Mouse (Mus musculus): ENCODE data around the gene Ciz1. TPM values are rescaled to one million over a fixed set of nuclear protein-coding genes. Genes with fewer than 3 reads are reported as not detected.

Ciz1 gene
- polyA plus RNA-seq (2016; fragmentation: Nextera tagmentation; extraction: Ambion mirVana): 24.8 and 27.1 TPM in 2 replicates

DNA sequence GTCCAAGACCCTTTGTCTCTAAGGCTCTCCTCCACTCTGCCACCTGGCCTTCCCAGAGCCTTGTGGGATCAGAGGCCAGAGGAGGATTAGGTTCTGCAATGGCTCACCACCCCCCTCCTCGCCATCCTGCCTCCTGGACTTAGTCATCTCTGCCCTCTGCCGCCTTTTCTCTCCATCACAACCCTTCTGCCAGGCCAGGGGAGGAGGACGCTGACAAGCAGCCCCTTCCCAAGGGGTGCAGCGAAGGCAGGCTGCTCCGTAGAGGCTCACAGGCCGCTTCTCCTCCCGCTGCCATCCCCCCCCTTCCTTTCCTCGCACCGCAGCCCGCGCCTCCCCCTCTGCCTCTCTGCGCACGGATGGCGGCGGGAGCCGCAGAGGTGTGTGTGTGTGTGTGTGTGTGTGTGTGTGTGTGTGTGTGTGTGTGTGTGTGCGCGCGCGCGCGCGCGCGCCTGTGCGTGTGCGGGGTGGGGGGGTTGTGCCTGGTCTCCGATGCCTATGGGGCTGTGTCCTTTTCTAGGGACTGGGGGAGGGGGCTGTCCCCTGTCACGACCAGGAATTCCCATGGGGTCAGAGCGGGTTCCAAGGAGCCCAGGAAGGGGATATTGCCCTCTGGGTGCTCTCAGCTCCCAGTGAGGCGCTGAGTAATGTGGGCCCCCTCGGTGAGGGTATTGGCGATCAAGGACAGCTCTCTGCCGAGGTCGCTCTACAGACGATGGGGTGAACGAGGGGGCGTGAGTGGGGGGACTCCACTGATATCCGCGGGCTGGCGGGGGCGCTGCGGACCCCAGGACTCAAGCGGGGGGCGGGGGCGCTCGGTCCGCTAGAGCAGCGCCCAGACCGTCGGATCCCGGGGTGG, at the start of gene Ciz1:
Ciz1 (plus strand) TSS at position 177 of the 856 bp plus-strand sequence.
- Histone ChIP-seq H3K4me2 (peak within 1 kb of the TSS; percentile 87), H3K4me1 (peaks cover 26% of the 10 kb centered on the region), H3K27ac (no peak within 1 kb of the TSS), H3K9me3 (replicated peaks) (no peaks in the 10 kb centered on the region), H3K27me3 (replicated peaks) (peaks cover 57% of the 10 kb centered on the region), H3K9ac (peak within 1 kb of the TSS; percentile 62), H3K36me3 (no peaks in the 10 kb centered on the region), H3K4me3 (peak within 1 kb of the TSS; percentile 56)
- no peak for ATAC-seq
- WGBS (ENCODE audit: insufficient replicate concordance): under 1% methylated on average over 50 of the region's 52 CpGs

DNA sequence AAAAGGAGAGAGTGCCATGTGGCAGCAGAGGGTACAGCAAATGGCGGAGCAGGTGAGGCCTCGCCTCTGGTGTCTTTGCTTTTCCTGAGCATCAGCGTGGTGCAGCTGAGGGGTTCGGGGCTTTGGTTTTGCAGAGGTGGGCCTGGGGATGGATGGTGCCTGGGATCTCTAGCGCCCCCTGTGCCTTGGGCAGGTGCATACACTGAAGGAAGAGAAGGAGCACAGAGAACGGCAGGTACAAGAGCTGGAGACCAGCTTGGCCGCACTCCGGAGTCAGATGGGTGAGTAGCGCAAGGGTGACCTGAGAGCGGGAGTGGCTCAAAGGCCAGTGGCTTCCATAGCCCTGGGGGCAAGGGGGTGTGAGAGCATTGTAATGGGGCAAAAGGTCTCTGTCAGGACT, 49.2 kb upstream of the Ciz1 start:
- Histone ChIP-seq H3K4me3 (no peak overlapping the region), H3K4me1 (no peaks in the 10 kb centered on the region), H3K36me3 (peaks cover 99% of the 10 kb centered on the region), H3K27me3 (replicated peaks) (no peaks in the 10 kb centered on the region), H3K9me3 (replicated peaks) (no peaks in the 10 kb centered on the region), H3K9ac (no peak overlapping the region), H3K4me2 (no peak overlapping the region), H3K27ac (no peak overlapping the region)
- no peak for ATAC-seq
- WGBS (ENCODE audit: insufficient replicate concordance): 82% methylated on average over 10 of the region's 10 CpGs

DNA sequence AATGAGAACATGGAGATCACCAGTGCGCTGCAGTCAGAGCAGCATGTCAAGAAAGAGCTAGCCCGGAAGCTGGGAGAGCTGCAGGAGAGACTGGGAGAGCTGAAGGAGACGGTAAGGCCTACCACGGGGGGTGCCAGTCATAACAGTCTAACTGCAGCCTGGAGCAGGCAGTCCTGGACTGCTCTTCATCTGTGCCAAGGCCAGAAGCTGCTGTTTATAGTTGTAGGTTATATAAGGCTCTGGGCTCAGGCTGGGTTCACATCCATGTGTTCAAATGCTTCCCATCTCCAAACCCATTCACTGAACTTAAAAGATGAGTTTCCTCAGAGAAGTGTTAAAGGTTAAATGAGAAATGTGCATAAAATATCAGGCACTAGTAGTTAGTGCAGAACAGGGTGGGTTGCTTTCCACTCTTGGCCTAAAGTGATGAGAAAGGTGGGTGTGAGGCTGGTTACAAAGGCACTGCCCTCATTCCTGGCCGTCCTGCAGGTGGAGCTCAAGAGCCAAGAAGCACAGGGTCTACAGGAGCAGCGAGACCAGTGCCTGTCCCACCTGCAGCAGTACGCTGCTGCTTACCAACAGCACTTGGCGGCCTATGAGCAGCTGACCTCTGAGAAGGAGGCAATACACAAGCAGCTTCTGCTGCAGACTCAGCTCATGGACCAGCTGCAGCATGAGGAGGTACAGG, 47.8 kb upstream of the Ciz1 start:
- no peaks in the 10 kb centered on the region for H3K27me3 ChIP-seq (replicated peaks)
- no peaks in the 10 kb centered on the region for H3K4me1 ChIP-seq
- no peak overlapping the region for H3K4me2 ChIP-seq
- ATAC-seq: no peak
- no peaks in the 10 kb centered on the region for H3K9me3 ChIP-seq (replicated peaks)
- 60% methylated on average over 8 of the region's 8 CpGs for WGBS (ENCODE audit: insufficient replicate concordance)
- H3K36me3 ChIP-seq: peaks cover 89% of the 10 kb centered on the region
- H3K4me3 ChIP-seq: no peak overlapping the region
- H3K9ac ChIP-seq: no peak overlapping the region
- H3K27ac ChIP-seq: no peak overlapping the region

DNA sequence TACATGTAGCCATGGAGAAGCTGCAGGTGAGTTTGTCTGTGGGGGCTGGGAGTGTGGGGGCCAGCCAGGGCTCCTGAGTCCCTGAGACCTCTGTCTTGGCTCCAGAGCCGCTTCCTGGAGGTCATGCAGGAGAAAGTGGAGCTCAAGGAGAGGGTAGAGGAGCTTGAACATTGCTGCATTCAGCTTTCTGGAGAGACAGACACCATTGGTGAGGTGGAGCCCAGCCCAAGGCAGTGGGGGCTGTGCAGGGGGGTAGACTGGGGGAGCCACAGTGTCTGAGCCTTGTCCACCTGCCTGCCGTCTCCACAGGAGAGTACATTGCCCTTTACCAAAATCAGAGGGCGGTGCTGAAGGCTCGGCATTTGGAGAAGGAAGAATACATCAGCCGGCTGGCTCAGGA, 46.5 kb upstream of the Ciz1 start:
- Histone ChIP-seq H3K4me2 (no peak overlapping the region), H3K4me3 (no peak overlapping the region), H3K27me3 (replicated peaks) (peaks cover 11% of the 10 kb centered on the region), H3K4me1 (no peaks in the 10 kb centered on the region), H3K36me3 (peaks cover 76% of the 10 kb centered on the region), H3K9ac (no peak overlapping the region), H3K9me3 (replicated peaks) (no peaks in the 10 kb centered on the region), H3K27ac (no peak overlapping the region)
- no peak for ATAC-seq
- 84% methylated on average over 5 of the region's 5 CpGs for WGBS (ENCODE audit: insufficient replicate concordance)

DNA sequence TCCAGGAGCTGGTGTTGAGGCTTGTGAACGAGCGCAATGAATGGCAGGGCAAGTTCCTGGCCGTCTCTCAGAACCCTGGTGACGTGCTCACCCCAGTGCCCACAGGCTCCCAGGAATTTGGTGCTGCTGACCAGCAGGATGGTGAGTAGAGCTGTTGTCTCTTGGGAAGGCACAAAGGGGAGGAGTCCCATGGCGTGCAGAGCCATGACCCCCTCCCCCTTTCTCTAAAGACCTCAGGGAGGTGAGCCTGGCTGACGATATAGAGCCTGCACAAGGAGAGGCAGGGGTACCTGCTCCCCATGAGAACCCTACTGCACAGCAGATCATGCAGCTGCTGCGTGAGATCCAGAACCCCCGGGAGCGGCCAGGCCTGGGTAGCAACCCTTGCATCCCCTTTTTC, 46.0 kb upstream of the Ciz1 start:
- H3K27ac ChIP-seq: no peak overlapping the region
- peaks cover 71% of the 10 kb centered on the region for H3K36me3 ChIP-seq
- no peaks in the 10 kb centered on the region for H3K9me3 ChIP-seq (replicated peaks)
- H3K27me3 ChIP-seq (replicated peaks): peaks cover 16% of the 10 kb centered on the region
- WGBS (ENCODE audit: insufficient replicate concordance): 83% methylated on average over 9 of the region's 9 CpGs
- ATAC-seq: no peak
- H3K4me3 ChIP-seq: no peak overlapping the region
- H3K9ac ChIP-seq: no peak overlapping the region
- H3K4me1 ChIP-seq: 0 out of 2 replicates have a peak, but pooled peaks cover 2% of the 10 kb centered on the region
- H3K4me2 ChIP-seq: no peak overlapping the region

DNA sequence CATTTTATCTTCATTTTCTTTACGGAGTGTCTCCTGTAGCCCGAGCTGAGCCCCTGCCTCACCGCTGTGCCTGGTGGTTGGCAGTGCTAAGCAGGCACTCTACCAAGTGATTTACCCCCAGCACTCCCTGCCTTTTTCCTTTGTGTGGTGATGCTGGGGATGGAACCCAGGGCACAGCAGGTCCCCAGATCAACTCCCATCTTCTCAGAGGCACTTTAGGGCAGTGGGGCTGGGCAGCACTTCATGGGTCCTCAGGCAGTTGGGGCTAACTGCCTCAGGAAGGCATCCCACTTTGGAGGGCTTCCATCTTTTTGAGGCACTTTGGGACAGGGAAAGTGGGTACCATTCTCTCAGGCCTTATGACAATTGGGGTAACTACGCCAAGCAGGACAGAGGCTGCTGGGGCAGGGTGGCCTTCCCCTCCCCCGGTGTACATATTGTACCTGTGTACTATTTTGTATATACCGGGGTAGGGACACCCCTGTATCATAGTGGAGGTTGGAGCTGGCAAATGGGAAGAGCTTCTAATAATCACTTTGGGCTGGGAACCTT, 44.8 kb upstream of the Ciz1 start:
- Histone ChIP-seq H3K4me2 (no peak overlapping the region), H3K4me3 (no peak overlapping the region), H3K9ac (no peak overlapping the region), H3K27ac (no peak overlapping the region), H3K36me3 (peaks cover 60% of the 10 kb centered on the region), H3K27me3 (replicated peaks) (peaks cover 28% of the 10 kb centered on the region), H3K9me3 (replicated peaks) (no peaks in the 10 kb centered on the region), H3K4me1 (peaks cover 14% of the 10 kb centered on the region)
- WGBS (ENCODE audit: insufficient replicate concordance): 82% methylated on average over 6 of the region's 6 CpGs
- ATAC-seq: no peak

DNA sequence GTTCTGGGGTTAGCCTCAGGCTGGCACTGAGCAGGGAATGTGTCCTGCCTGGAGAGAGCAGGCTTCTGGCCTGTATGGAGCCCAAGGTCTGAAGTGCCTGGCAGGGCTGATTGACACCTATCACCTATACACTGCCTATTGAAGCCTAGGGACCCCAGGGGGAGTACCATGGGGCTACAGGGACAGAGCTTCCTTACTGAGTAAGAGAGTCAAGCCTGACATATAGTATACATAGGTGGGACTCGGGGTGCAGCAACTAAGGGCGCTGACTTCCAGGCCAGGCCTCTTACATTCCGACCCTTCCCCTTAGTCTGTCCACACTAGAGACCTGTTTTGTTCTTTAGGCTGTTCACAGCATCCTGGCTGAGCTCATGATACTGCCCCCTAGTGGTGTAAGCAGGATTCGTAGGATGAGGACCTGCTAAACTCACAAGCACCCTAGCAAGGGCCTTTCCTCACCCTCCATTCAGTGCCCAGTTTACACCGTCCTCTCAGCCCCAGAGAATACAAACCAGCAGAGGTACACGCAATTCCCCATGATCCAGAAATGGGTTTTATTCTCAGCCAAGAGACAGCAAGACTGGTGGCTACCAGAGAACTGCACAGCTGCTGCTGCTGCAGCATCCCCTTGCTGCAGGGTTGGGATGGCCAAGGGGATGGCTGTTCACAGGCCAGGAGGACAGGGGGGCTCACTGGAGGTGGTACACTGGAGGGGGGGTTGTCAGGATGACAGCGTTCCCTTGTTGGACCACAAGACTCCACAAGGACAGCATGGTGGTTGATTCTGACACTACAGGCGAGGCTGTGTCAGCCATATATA, 44.0 kb upstream of the Ciz1 start:
- Histone ChIP-seq H3K4me1 (peaks cover 17% of the 10 kb centered on the region), H3K27ac (no peak overlapping the region), H3K27me3 (replicated peaks) (peaks cover 36% of the 10 kb centered on the region), H3K9me3 (replicated peaks) (no peaks in the 10 kb centered on the region), H3K4me3 (no peak overlapping the region), H3K36me3 (peaks cover 52% of the 10 kb centered on the region), H3K4me2 (no peak overlapping the region), H3K9ac (no peak overlapping the region)
- ATAC-seq: no peak
- WGBS (ENCODE audit: insufficient replicate concordance): 38% methylated on average over 8 of the region's 8 CpGs

DNA sequence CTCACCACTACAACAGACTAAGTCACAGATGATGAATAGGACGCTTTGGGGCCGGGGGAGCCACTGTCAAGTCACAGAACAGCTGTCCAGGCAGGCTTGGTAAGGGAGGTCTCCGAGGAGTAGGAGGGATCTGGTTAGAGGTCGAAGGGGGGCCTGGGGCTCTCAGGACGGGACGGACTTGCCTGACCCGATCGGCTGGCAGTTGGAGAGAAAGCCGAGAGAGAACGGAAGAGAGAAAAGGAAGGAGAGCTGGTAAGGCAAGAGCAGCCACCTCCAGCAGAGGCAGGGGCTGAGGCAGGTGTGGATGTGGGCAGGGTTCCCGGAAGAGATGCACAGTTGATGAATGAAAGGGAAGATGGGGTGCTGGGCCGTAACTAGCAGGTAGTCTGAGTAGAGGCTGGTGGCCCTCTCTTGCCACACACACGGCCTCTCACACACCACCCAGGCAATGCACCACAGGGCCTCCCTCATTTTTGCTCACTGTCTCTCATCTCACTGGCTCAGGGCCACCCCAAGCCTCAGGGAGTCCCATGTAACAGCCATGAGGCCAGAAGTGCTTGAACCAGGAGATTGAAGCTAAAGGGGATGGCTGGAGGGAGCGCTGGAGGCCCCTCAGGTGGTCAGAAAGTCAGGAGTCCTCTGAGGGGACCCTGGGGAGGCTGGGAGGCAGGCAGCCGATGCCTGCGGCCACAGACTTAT, 43.1 kb upstream of the Ciz1 start:
- Histone ChIP-seq H3K4me2 (no peak overlapping the region), H3K4me3 (no peak overlapping the region), H3K4me1 (peaks cover 17% of the 10 kb centered on the region), H3K9me3 (replicated peaks) (no peaks in the 10 kb centered on the region), H3K36me3 (peaks cover 43% of the 10 kb centered on the region), H3K27ac (no peak overlapping the region), H3K9ac (no peak overlapping the region), H3K27me3 (replicated peaks) (peaks cover 43% of the 10 kb centered on the region)
- no peak for ATAC-seq
- WGBS (ENCODE audit: insufficient replicate concordance): 87% methylated on average over 16 of the region's 16 CpGs

DNA sequence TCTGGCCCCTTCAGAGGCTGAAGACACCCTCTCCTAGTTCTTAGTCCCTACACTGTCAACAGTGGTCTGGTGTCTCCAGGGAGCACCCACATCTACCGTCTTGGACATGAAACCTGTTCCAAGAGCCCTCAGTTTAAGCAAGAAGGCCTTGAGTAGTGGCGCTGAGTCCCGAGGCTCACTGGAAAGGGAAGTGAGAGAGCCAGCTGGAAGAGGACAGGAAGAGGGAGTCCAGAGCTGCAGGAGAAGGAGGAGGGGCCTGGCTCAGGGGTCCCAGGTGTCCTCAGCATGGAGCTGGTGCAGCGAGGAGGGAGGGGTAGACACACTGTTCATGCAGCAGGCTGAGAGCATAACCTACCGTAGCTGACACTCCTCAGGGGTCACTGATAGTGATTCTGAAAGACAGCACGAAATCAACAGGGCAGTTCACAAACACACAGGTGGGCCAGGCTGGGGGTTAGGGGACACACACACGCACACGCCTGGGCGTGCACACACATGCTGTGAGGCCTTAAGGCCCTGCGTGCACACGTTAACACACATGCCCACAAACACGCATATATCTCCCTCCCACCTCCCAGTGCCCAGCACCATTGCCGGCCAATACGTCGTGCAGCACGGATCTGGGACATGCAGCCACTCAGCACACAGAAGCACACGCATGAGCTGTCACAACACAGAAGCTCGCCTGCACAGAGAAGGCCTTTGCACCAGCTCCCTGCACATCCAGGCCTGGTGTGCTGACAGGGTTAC, 41.9 kb upstream of the Ciz1 start:
- peaks cover 17% of the 10 kb centered on the region for H3K4me1 ChIP-seq
- H3K27me3 ChIP-seq (replicated peaks): peaks cover 54% of the 10 kb centered on the region
- ATAC-seq: no peak
- no peaks in the 10 kb centered on the region for H3K9me3 ChIP-seq (replicated peaks)
- peaks cover 30% of the 10 kb centered on the region for H3K36me3 ChIP-seq
- H3K9ac ChIP-seq: no peak overlapping the region
- H3K4me3 ChIP-seq: no peak overlapping the region
- no peak overlapping the region for H3K27ac ChIP-seq
- WGBS (ENCODE audit: insufficient replicate concordance): 74% methylated on average over 18 of the region's 18 CpGs
- no peak overlapping the region for H3K4me2 ChIP-seq

DNA sequence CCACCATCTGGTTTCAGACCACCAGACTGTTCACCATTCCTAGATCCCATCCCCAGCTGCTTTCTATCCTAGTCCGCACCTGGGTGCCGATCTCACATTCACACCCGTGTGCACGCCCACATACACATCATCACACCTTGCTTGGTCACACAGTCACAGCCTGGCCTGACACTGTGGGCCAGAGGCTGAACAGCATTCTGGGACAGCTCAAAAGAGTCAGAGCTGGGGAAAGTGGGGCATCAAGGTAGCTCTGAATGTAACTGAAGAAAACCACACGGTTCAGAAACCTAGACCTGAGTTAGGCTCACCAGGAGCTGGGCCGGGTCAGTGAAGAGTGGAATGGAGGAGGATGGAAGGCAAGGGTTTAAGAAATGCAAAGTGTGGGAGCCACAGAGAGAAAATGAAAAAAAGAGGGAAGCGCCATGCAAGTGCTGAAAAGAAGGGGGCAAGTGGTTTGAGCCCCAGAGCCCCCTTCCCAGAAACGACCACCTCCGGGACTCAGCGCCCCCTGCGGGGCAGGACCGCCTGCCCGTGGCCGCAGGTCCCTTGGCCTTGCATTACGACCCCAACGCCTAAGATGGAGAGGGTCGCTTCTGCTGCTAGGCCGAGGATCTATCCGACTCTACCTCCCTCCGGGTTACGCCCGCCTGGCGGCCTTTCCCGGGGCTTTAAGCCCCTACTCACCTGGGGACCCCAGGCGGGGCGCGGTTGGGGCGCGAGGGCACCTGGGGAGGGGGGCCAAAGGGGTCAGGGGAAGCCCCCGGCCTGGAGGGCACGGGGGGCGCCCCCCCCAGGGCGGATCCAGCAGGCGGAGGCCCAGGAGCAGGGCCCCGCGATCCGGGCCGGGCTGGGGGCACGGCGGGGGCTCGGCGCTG, 40.4 kb upstream of the Ciz1 start:
- ATAC-seq: no peak
- Histone ChIP-seq H3K9me3 (replicated peaks) (no peaks in the 10 kb centered on the region), H3K4me1 (peaks cover 24% of the 10 kb centered on the region), H3K9ac (peak overlapping the region; percentile 68), H3K27ac (no peak overlapping the region), H3K4me3 (peak overlapping the region; percentile 63), H3K36me3 (peaks cover 16% of the 10 kb centered on the region), H3K4me2 (peak overlapping the region; percentile 100), H3K27me3 (replicated peaks) (peaks cover 68% of the 10 kb centered on the region)
- 13% methylated on average over 41 of the region's 42 CpGs for WGBS (ENCODE audit: insufficient replicate concordance)

All from liver, embryonic 12.5 days (tissue).